Mouse (Mus musculus) forebrain, embryonic 15.5 days (tissue): ENCODE measurements around the gene Gadl1. TPM values are rescaled to one million over a fixed set of nuclear protein-coding genes. Genes with fewer than 3 reads are reported as not detected.

Experiments
- ATAC-seq: fragments of 200-750 bp; cut with Nextera tagmentation; replicated peaks from 2 replicates; pipeline ENCODE4 v1.8.0; 2017; ENCODE audit warnings: mild to moderate bottlenecking, moderate TSS enrichment, moderate library complexity
- H3K27ac ChIP-seq: fragments of 300-500 bp; sonication (generic); replicated peaks from 2 replicates; pipeline ENCODE4 v1.5.1; 2015; ENCODE audit warnings: mild to moderate bottlenecking, inconsistent platforms
- H3K27me3 ChIP-seq: fragments of 300-500 bp; sonication (generic); 2 replicates; pipeline ENCODE4 v1.6.1; 2015; ENCODE audit warnings: inconsistent platforms
- H3K36me3 ChIP-seq: fragments of 300-500 bp; sonication (generic); 2 replicates; pipeline ENCODE4 v1.6.1; 2015; ENCODE audit warnings: mild to moderate bottlenecking, inconsistent platforms
- H3K4me1 ChIP-seq: fragments of 300-500 bp; sonication (generic); 2 replicates; pipeline ENCODE4 v1.6.1; 2015; ENCODE audit warnings: inconsistent platforms
- H3K4me2 ChIP-seq: fragments of 300-500 bp; sonication (generic); replicated peaks from 2 replicates; pipeline ENCODE4 v1.6.1; 2015; ENCODE audit warnings: mild to moderate bottlenecking, inconsistent platforms
- H3K4me3 ChIP-seq: fragments of 300-500 bp; sonication (generic); 2 replicates; pipeline ENCODE4 v1.5.1; 2015; ENCODE audit warnings: mild to moderate bottlenecking, inconsistent platforms
- H3K9ac ChIP-seq: fragments of 300-500 bp; sonication (generic); replicated peaks from 2 replicates; pipeline ENCODE4 v1.6.1; 2015; ENCODE audit warnings: mild to moderate bottlenecking, inconsistent platforms
- H3K9me3 ChIP-seq: fragments of 300-500 bp; sonication (generic); 2 replicates; pipeline ENCODE4 v1.6.1; 2016; ENCODE audit warnings: inconsistent platforms
- WGBS: fragments of 180-500 bp; shearing (Covaris S2); methylation state at CpG from one replicate; pipeline ENCODE4 v1.1.7; 2015; ENCODE audit warnings: mixed read lengths; 5-methylcytosine and 5-hydroxymethylcytosine counted together
- polyA plus RNA-seq: library from polyadenylated mRNA; unstranded; fragments of >200 nt; fragmentation: Nextera tagmentation; extraction: Ambion mirVana; gene quantifications from 2 replicates; pipeline ENCODE4 v1.2.1, GENCODE M21; 2015

Gadl1 gene
- polyA plus RNA-seq, 1 experiment from 2014 or later = 0.25 TPM

DNA sequence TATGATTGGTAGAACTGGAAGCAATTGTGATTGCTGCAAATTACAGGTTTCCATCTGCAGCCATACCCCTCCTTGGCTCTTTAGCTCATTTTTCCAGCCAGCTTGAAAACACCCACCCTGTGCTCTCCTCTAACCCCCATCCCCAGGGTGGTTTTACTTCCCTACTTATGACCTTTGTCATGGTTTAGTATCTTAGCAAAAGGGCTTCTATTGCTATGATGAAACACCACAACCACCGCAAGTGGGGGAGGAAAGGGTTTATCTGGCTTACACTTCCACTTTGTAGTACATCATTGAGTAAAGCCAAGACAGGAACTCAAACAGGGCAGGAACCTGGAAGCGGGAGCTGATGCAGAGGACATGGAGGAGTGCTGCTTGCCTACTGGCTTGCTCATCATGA lies 168.2 kb downstream of the Gadl1 start:
- WGBS = 94% methylated on average over 2 of the region's 2 CpGs
- ATAC-seq = no peak
- no peak overlapping the region for H3K27ac ChIP-seq

GRCm38 (mm10) chr9:116081781-116082180 lies 172.5 kb downstream of the Gadl1 start:
- no peak overlapping the region for H3K9ac ChIP-seq
- no peaks in the 10 kb centered on the region for H3K9me3 ChIP-seq
- H3K36me3 ChIP-seq = no peaks in the 10 kb centered on the region
- no peak overlapping the region for H3K4me3 ChIP-seq
- no peak overlapping the region for H3K4me2 ChIP-seq
- peaks cover 15% of the 10 kb centered on the region for H3K4me1 ChIP-seq
- 88% methylated on average over 4 of the region's 4 CpGs for WGBS
- H3K27ac ChIP-seq = no peak overlapping the region
- ATAC-seq = no peak
- H3K27me3 ChIP-seq = no peaks in the 10 kb centered on the region

More for the DNA sequence above, 168.2 kb downstream of the Gadl1 start:
- H3K4me3 ChIP-seq = no peak overlapping the region
- H3K27me3 ChIP-seq = no peaks in the 10 kb centered on the region
- H3K4me2 ChIP-seq = no peak overlapping the region
- peaks cover 4% of the 10 kb centered on the region; the same call in 1 of the 2 replicates for H3K4me1 ChIP-seq
- no peaks in the 10 kb centered on the region for H3K36me3 ChIP-seq
- no peak overlapping the region for H3K9ac ChIP-seq
- no peaks in the 10 kb centered on the region for H3K9me3 ChIP-seq

DNA sequence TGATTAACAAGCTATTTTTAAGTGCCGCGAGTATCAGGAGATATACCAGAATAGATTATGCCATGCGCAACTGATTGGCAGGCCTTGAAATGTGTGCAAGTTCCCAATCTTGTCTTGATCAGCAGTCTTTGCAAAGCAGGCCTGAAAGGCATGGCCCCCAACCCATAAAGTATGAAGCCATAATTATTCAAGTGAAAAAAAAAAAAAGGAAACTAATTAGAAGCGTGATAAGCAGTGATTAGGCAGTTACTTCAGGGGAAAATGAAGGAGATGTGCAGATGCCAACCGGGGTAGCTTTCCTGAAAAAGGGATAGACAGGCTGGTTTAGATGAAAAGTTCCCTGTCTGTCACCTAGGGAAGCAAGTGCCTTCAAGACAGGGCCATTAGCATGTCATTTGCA lies 174.0 kb downstream of the Gadl1 start:
- peaks cover 11% of the 10 kb centered on the region for H3K4me1 ChIP-seq
- ATAC-seq = peak; percentile 35; the same call in 1 of the 2 replicates
- no peak overlapping the region for H3K9ac ChIP-seq
- no peaks in the 10 kb centered on the region for H3K36me3 ChIP-seq
- peak overlapping the region; percentile 27; the same call in 1 of the 2 replicates for H3K27ac ChIP-seq
- WGBS = 51% methylated on average over 5 of the region's 5 CpGs
- no peak overlapping the region for H3K4me2 ChIP-seq
- no peak overlapping the region for H3K4me3 ChIP-seq
- no peaks in the 10 kb centered on the region for H3K9me3 ChIP-seq
- H3K27me3 ChIP-seq = no peaks in the 10 kb centered on the region

DNA sequence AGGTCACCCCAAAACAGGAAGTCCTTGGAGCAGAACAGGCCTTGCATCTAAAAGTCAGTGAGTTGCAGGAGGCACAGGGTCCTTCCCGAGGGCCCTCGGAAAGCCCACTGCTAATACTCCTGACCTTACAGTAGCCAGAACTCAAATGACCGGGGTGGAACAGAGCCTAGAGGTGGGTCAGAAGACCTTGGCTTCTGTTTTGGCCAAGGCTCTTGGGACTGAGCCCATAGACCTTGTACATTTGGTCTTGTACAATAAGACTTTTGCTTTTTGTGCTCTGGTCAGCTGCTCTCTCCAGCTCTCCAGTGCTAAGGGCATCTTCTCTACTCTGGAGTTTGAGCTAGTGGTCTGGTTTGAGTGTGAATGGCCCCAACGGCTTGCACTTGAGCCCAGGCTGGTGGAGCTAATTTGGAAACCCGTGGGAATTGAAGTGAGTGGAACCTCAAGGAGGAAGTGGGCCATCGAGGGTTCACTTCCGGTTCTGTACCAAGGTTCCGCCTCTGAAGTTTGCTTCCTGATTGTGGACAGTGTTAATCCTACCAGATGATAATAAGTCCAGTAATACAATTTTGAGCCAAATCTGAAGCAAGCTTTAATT lies 174.6 kb downstream of the Gadl1 start:
- peak overlapping the region; percentile 27; the same call in 1 of the 2 replicates for H3K27ac ChIP-seq
- H3K9ac ChIP-seq = no peak overlapping the region
- 88% methylated on average over 8 of the region's 8 CpGs for WGBS
- H3K27me3 ChIP-seq = no peaks in the 10 kb centered on the region
- no peak overlapping the region for H3K4me3 ChIP-seq
- no peaks in the 10 kb centered on the region for H3K36me3 ChIP-seq
- H3K4me1 ChIP-seq = peaks cover 11% of the 10 kb centered on the region
- no peak overlapping the region for H3K4me2 ChIP-seq
- ATAC-seq = 0 out of 2 replicates have a peak, but pooled peaks have one; percentile 16
- H3K9me3 ChIP-seq = no peaks in the 10 kb centered on the region

GRCm38 (mm10) chr9:116084324-116084931 lies 175.2 kb downstream of the Gadl1 start:
- Histone ChIP-seq H3K4me1 (peaks cover 11% of the 10 kb centered on the region), H3K4me3 (no peak overlapping the region), H3K9ac (no peak overlapping the region), H3K9me3 (no peaks in the 10 kb centered on the region), H3K4me2 (no peak overlapping the region), H3K27ac (no peak overlapping the region), H3K36me3 (no peaks in the 10 kb centered on the region), H3K27me3 (no peaks in the 10 kb centered on the region)
- ATAC-seq = no peak
- 91% methylated on average over 12 of the region's 12 CpGs for WGBS

- Histone ChIP-seq H3K36me3 (no peaks in the 10 kb centered on the region), H3K27me3 (no peaks in the 10 kb centered on the region), H3K9me3 (no peaks in the 10 kb centered on the region), H3K27ac (no peak overlapping the region), H3K4me2 (no peak overlapping the region), H3K9ac (no peak overlapping the region), H3K4me1 (peaks cover 11% of the 10 kb centered on the region), H3K4me3 (no peak overlapping the region)
- ATAC-seq = no peak
- WGBS = 74% methylated on average over 6 of the region's 6 CpGs
Measured at GRCm38 (mm10) chr9:116085999-116086398, 176.7 kb downstream of the Gadl1 start.

- Histone ChIP-seq H3K4me3 (no peak overlapping the region), H3K9ac (no peak overlapping the region), H3K4me1 (peaks cover 11% of the 10 kb centered on the region), H3K9me3 (no peaks in the 10 kb centered on the region), H3K27me3 (no peaks in the 10 kb centered on the region), H3K4me2 (no peak overlapping the region), H3K27ac (no peak overlapping the region), H3K36me3 (no peaks in the 10 kb centered on the region)
- no peak for ATAC-seq
- 92% methylated on average over 5 of the region's 5 CpGs for WGBS
Measured at GRCm38 (mm10) chr9:116087263-116087662, 178.0 kb downstream of the Gadl1 start.

DNA sequence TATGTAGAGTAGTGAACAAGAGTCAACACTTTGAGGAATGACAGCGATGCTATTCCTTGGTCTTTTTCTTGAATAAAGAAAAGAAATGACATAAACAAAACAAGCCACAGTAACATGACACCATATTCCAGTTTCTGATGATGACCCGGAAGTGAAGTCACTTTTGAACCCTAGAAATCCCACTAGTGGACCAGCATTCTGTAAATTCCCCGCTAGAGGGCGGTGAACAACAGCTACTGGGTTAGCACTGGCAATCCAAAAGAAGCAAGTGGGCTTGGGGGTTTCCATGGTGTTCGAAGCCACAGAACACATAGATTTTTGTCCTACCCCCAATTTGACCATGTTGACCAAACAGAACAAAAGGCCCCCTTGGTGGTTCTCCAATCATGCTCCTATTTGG lies 178.6 kb downstream of the Gadl1 start:
- H3K4me3 ChIP-seq = no peak overlapping the region
- H3K27me3 ChIP-seq = no peaks in the 10 kb centered on the region
- H3K4me2 ChIP-seq = no peak overlapping the region
- H3K4me1 ChIP-seq = peaks cover 9% of the 10 kb centered on the region
- no peak overlapping the region for H3K27ac ChIP-seq
- no peaks in the 10 kb centered on the region for H3K9me3 ChIP-seq
- H3K36me3 ChIP-seq = no peaks in the 10 kb centered on the region
- ATAC-seq = no peak
- 36% methylated on average over 5 of the region's 5 CpGs for WGBS
- no peak overlapping the region for H3K9ac ChIP-seq

GRCm38 (mm10) chr9:116088912-116089311 lies 179.7 kb downstream of the Gadl1 start:
- 82% methylated on average over 9 of the region's 9 CpGs for WGBS

GRCm38 (mm10) chr9:116090296-116090695 lies 181.0 kb downstream of the Gadl1 start:
- Histone ChIP-seq H3K4me1 (no peaks in the 10 kb centered on the region), H3K4me2 (no peak overlapping the region), H3K4me3 (no peak overlapping the region), H3K27ac (no peak overlapping the region), H3K9me3 (no peaks in the 10 kb centered on the region), H3K36me3 (no peaks in the 10 kb centered on the region), H3K27me3 (no peaks in the 10 kb centered on the region), H3K9ac (no peak overlapping the region)
- WGBS = 89% methylated on average over 9 of the region's 9 CpGs
- no peak for ATAC-seq

More at GRCm38 (mm10) chr9:116088912-116089311, 179.7 kb downstream of the Gadl1 start:
- Histone ChIP-seq H3K4me2 (no peak overlapping the region), H3K9ac (no peak overlapping the region), H3K4me1 (peaks cover under 1% of the 10 kb centered on the region; the same call in 1 of the 2 replicates), H3K27me3 (no peaks in the 10 kb centered on the region), H3K4me3 (no peak overlapping the region), H3K9me3 (no peaks in the 10 kb centered on the region), H3K36me3 (no peaks in the 10 kb centered on the region), H3K27ac (no peak overlapping the region)
- ATAC-seq = no peak

DNA sequence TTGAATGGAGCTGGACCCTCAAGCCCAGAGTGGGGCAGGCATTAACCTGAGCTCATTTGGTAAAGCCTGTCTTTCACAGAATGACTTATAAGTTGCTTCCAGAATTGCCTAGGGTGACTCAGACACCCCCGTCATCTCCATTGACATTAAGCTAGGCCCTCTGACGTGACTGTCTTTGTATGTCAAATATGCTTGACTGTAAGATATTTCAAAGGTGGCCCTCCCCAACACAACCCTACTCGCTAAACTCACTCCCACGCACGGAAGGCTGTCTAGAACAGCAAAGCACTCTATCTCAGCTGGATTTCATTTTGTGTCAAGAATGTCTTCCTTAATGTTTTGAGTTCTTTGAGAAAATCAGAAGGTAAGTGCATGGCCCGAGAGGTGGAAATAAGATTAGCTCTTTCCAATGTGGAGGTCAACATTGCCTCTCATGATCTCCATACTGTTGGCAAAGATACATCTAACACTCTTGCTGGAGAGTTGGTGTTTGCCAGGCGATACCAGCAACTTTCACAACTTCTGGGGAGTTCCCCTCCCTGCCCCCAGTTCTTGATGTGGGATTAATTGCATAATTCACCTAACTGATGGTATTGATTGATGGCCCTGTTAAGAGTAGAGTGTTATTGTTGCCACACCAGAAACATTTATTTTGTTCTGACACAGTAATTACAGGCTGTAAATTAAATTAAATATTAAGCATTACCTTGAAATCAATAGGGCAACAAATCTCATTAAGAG lies 182.0 kb downstream of the Gadl1 start:
- WGBS = 91% methylated on average over 7 of the region's 7 CpGs
- no peak overlapping the region for H3K4me2 ChIP-seq
- H3K9me3 ChIP-seq = no peaks in the 10 kb centered on the region
- ATAC-seq = no peak
- no peaks in the 10 kb centered on the region for H3K36me3 ChIP-seq
- H3K9ac ChIP-seq = no peak overlapping the region
- H3K27ac ChIP-seq = no peak overlapping the region
- H3K4me1 ChIP-seq = no peaks in the 10 kb centered on the region
- H3K27me3 ChIP-seq = no peaks in the 10 kb centered on the region
- no peak overlapping the region for H3K4me3 ChIP-seq

- WGBS = 63% methylated on average over 5 of the region's 5 CpGs
- Histone ChIP-seq H3K36me3 (no peaks in the 10 kb centered on the region), H3K4me1 (no peaks in the 10 kb centered on the region), H3K27ac (no peak overlapping the region), H3K27me3 (no peaks in the 10 kb centered on the region), H3K9ac (no peak overlapping the region), H3K9me3 (no peaks in the 10 kb centered on the region), H3K4me3 (no peak overlapping the region), H3K4me2 (no peak overlapping the region)
- ATAC-seq = no peak
Measured at GRCm38 (mm10) chr9:116091921-116092320, 182.7 kb downstream of the Gadl1 start.
